Mouse (Mus musculus) CD8-positive naive resting alpha-beta T cell, adult 2 months (primary cell): ENCODE data around the gene Camsap3.

ENCODE experiments used
- DNase-seq, 2 experiments: peaks; one replicate each; pipeline ENCODE4 v3.0.0; 2022; ENCODE audit warnings: low read depth in 2 of 2, low spot score in 2 of 2

Gene Camsap3

GRCm38 (mm10) chr8:3655526-3655925 lies 68.4 kb downstream of the Camsap3 start, which contains the start of gene Retn:
Gene Retn (plus strand): TSS chr8:3655770.
- no peak for DNase-seq

DNA sequence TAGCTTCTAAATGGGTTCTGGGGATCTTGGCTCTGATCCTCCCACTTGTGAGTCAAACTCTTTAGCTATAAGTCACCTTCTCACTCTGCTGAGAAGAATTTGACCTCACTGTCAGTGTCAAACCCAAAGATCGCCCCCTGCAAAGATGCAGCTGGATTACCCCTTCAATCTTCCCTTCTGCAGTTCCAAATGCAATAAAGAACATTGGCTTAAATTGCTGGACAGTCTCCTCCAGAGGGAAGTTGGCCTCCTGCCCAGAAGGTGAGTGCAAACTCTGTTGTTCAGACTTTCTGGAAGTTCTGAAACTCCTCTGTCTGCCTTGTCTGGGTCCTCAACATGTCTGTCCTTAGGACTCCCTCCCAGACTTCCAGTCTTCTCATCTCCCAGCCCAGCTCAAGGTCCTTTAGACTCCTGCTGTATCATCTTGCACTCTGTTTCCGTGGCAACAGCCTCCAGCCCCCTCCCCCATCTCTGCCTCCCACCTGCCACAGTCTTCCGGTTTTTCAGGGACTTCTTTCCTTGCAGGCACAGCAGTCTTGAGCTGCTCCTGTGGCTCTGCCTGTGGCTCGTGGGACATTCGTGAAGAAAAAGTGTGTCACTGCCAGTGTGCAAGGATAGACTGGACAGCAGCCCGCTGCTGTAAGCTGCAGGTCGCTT lies 69.8 kb downstream of the Camsap3 start:
- no peak for DNase-seq
